Mouse (Mus musculus) stomach, embryonic 16.5 days (tissue): ENCODE results near the gene Rapgef4. TPM values are rescaled to one million over a fixed set of nuclear protein-coding genes. Genes with fewer than 3 reads are reported as not detected.

Experiments
- ATAC-seq: fragments of 200-750 bp; cut with Nextera tagmentation; 2 replicates; pipeline ENCODE4 v1.8.0; 2017; ENCODE audit warnings: moderate number of reproducible peaks, moderate TSS enrichment; ENCODE audit not compliant: insufficient read depth, low FRiP score
- H3K27ac ChIP-seq: fragments of 300-500 bp; sonication (generic); 2 replicates; pipeline ENCODE4 v1.5.1; 2014; ENCODE audit warnings: low read length
- H3K27me3 ChIP-seq: fragments of 300-500 bp; sonication (generic); 2 replicates; pipeline ENCODE4 v1.6.1; 2014; ENCODE audit warnings: low read length, control low read depth, mixed read lengths; ENCODE audit not compliant: control insufficient read depth, insufficient read depth
- H3K36me3 ChIP-seq: fragments of 300-500 bp; sonication (generic); 2 replicates; pipeline ENCODE4 v1.6.1; 2014; ENCODE audit warnings: low read length; ENCODE audit not compliant: control insufficient read depth, insufficient read depth
- H3K4me1 ChIP-seq: fragments of 300-500 bp; sonication (generic); 2 replicates; pipeline ENCODE4 v1.6.1; 2014; ENCODE audit warnings: low read length, control low read depth, mixed read lengths; ENCODE audit not compliant: control insufficient read depth, insufficient read depth
- H3K4me2 ChIP-seq: fragments of 300-500 bp; sonication (generic); 2 replicates; pipeline ENCODE4 v1.6.1; 2014; ENCODE audit warnings: low read depth, low read length, mixed read lengths
- H3K4me3 ChIP-seq: fragments of 300-500 bp; sonication (generic); replicated peaks from 2 replicates; pipeline ENCODE4 v1.5.1; 2014; ENCODE audit warnings: mild to moderate bottlenecking, low read length
- H3K9ac ChIP-seq: fragments of 300-500 bp; sonication (generic); 2 replicates; pipeline ENCODE4 v1.6.1; 2014; ENCODE audit warnings: low read length
- H3K9me3 ChIP-seq: fragments of 300-500 bp; sonication (generic); replicated peaks from 2 replicates; pipeline ENCODE4 v1.6.1; 2016; ENCODE audit warnings: low read length, control low read depth; ENCODE audit not compliant: control insufficient read depth
- WGBS: fragments of 180-500 bp; shearing (Covaris S2); extraction: QIAGEN DNeasy Blood & Tissue Kit; methylation state at CpG from one replicate; pipeline ENCODE4 v1.1.7; 2014; 5-methylcytosine and 5-hydroxymethylcytosine counted together
- polyA plus RNA-seq: library from polyadenylated mRNA; unstranded; fragments of >200 nt; fragmentation: Nextera tagmentation; extraction: Ambion mirVana; gene quantifications from 2 replicates; pipeline ENCODE4 v1.2.1, GENCODE M21; 2015

Gene Rapgef4
- polyA plus RNA-seq, 1 experiment from 2014 or later: 5.6 TPM

GRCm38 (mm10) chr2:72108448-72109312 lies 127.6 kb downstream of the Rapgef4 start:
- no peak for ATAC-seq
- Histone ChIP-seq H3K4me1 (no peaks in the 10 kb centered on the region), H3K36me3 (no peaks in the 10 kb centered on the region), H3K4me2 (no peak overlapping the region), H3K27ac (no peak overlapping the region), H3K9me3 (no peaks in the 10 kb centered on the region), H3K27me3 (no peaks in the 10 kb centered on the region), H3K4me3 (no peak overlapping the region), H3K9ac (no peak overlapping the region)
- WGBS: 69% methylated on average over 4 of the region's 4 CpGs

- H3K4me1 ChIP-seq: no peaks in the 10 kb centered on the region
- no peaks in the 10 kb centered on the region for H3K9me3 ChIP-seq
- no peak overlapping the region for H3K27ac ChIP-seq
- no peak overlapping the region for H3K4me3 ChIP-seq
- H3K36me3 ChIP-seq: no peaks in the 10 kb centered on the region
- WGBS: 69% methylated on average over 5 of the region's 5 CpGs
- H3K9ac ChIP-seq: no peak overlapping the region
- no peak overlapping the region for H3K4me2 ChIP-seq
- ATAC-seq: no peak
- no peaks in the 10 kb centered on the region for H3K27me3 ChIP-seq
These were observed 129.4 kb downstream of the Rapgef4 start for GRCm38 (mm10) chr2:72110404-72110803.

- peak overlapping the region; percentile 67 for H3K27ac ChIP-seq
- no peak for ATAC-seq
- no peak overlapping the region for H3K4me3 ChIP-seq
- H3K36me3 ChIP-seq: no peaks in the 10 kb centered on the region
- H3K27me3 ChIP-seq: no peaks in the 10 kb centered on the region
- no peaks in the 10 kb centered on the region for H3K9me3 ChIP-seq
- no peak overlapping the region for H3K9ac ChIP-seq
- H3K4me2 ChIP-seq: no peak overlapping the region
- peaks cover 6% of the 10 kb centered on the region; the same call in 1 of the 2 replicates for H3K4me1 ChIP-seq
- 55% methylated on average over 5 of the region's 5 CpGs for WGBS
These were observed 132.7 kb downstream of the Rapgef4 start for GRCm38 (mm10) chr2:72113716-72114115.

GRCm38 (mm10) chr2:72114148-72114559 lies 133.1 kb downstream of the Rapgef4 start:
- H3K9ac ChIP-seq: no peak overlapping the region
- H3K4me1 ChIP-seq: peaks cover 6% of the 10 kb centered on the region; the same call in 1 of the 2 replicates
- H3K36me3 ChIP-seq: no peaks in the 10 kb centered on the region
- ATAC-seq: peak; percentile 56; the same call in 1 of the 2 replicates
- no peaks in the 10 kb centered on the region for H3K27me3 ChIP-seq
- H3K4me3 ChIP-seq: no peak overlapping the region
- no peaks in the 10 kb centered on the region for H3K9me3 ChIP-seq
- H3K27ac ChIP-seq: peak overlapping the region; percentile 67
- 42% methylated on average over 4 of the region's 4 CpGs for WGBS
- H3K4me2 ChIP-seq: no peak overlapping the region

- H3K27me3 ChIP-seq: no peaks in the 10 kb centered on the region
- H3K27ac ChIP-seq: no peak overlapping the region
- H3K4me1 ChIP-seq: peaks cover 6% of the 10 kb centered on the region; the same call in 1 of the 2 replicates
- H3K4me3 ChIP-seq: no peak overlapping the region
- H3K36me3 ChIP-seq: no peaks in the 10 kb centered on the region
- 52% methylated on average over 7 of the region's 7 CpGs for WGBS
- no peak overlapping the region for H3K9ac ChIP-seq
- ATAC-seq: no peak
- H3K4me2 ChIP-seq: no peak overlapping the region
- no peaks in the 10 kb centered on the region for H3K9me3 ChIP-seq
These were observed 135.1 kb downstream of the Rapgef4 start for GRCm38 (mm10) chr2:72116103-72116502.

GRCm38 (mm10) chr2:72116698-72117097 lies 135.7 kb downstream of the Rapgef4 start:
- no peak overlapping the region for H3K9ac ChIP-seq
- H3K4me2 ChIP-seq: no peak overlapping the region
- no peaks in the 10 kb centered on the region for H3K27me3 ChIP-seq
- no peaks in the 10 kb centered on the region for H3K9me3 ChIP-seq
- ATAC-seq: no peak
- WGBS: 40% methylated on average over 5 of the region's 5 CpGs
- H3K4me1 ChIP-seq: peaks cover 6% of the 10 kb centered on the region; the same call in 1 of the 2 replicates
- no peaks in the 10 kb centered on the region for H3K36me3 ChIP-seq
- no peak overlapping the region for H3K4me3 ChIP-seq
- no peak overlapping the region for H3K27ac ChIP-seq

GRCm38 (mm10) chr2:72117138-72118011 lies 136.3 kb downstream of the Rapgef4 start:
- H3K27ac ChIP-seq: peak overlapping the region; percentile 26; the same call in 1 of the 2 replicates
- no peaks in the 10 kb centered on the region for H3K27me3 ChIP-seq
- H3K9me3 ChIP-seq: no peaks in the 10 kb centered on the region
- peaks cover 6% of the 10 kb centered on the region; the same call in 1 of the 2 replicates for H3K4me1 ChIP-seq
- H3K36me3 ChIP-seq: no peaks in the 10 kb centered on the region
- H3K4me3 ChIP-seq: no peak overlapping the region
- 42% methylated on average over 15 of the region's 15 CpGs for WGBS
- H3K4me2 ChIP-seq: no peak overlapping the region
- H3K9ac ChIP-seq: no peak overlapping the region
- no peak for ATAC-seq

GRCm38 (mm10) chr2:72120211-72120610 lies 139.2 kb downstream of the Rapgef4 start:
- WGBS: 67% methylated on average over 6 of the region's 6 CpGs
- Histone ChIP-seq H3K4me3 (no peak overlapping the region), H3K27ac (no peak overlapping the region), H3K36me3 (no peaks in the 10 kb centered on the region), H3K4me1 (peaks cover 6% of the 10 kb centered on the region; the same call in 1 of the 2 replicates), H3K9me3 (no peaks in the 10 kb centered on the region), H3K9ac (no peak overlapping the region), H3K4me2 (no peak overlapping the region), H3K27me3 (no peaks in the 10 kb centered on the region)
- ATAC-seq: no peak
